Mouse (Mus musculus): ENCODE results near the gene Grap. TPM values are rescaled to one million over a fixed set of nuclear protein-coding genes. Genes with fewer than 3 reads are reported as not detected.

Gene Grap
- total RNA-seq, 2 experiments from 2014 or later: 0.85 to 4.3 TPM

DNA sequence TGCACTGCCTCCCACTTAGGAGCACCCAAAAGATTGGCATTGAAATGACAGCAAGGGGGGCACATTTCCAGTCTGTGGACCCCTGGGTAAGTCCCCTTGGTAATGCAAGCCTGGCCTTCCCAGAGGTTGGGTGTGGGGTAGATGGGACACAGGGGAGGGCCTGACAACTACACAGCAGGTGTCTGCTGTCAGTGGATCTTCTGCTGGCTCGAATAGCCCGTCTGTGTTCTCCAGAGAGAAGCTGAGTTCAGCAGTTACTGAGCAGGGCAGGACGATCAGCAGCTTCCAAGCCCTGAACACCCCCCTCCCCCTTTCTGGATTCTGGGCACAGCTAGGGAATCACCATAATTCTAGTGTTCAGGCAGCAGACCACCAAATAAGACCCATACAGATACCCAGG lies 66.3 kb downstream of the Grap start:
- no peak for ATAC-seq (ENCODE audit: poor library complexity, severe bottlenecking)

- no peak for ATAC-seq (ENCODE audit: poor library complexity, severe bottlenecking)
Measured at GRCm38 (mm10) chr11:61719826-61720225, 66.8 kb downstream of the Grap start.

- no peak for ATAC-seq (ENCODE audit: poor library complexity, severe bottlenecking)
Measured at GRCm38 (mm10) chr11:61720636-61721035, 67.6 kb downstream of the Grap start, which contains the start of gene Slc5a10. Gene Slc5a10, minus strand, starts transcription at chr11:61720826.

GRCm38 (mm10) chr11:61722077-61722476 lies 69.0 kb downstream of the Grap start:
- no peak for ATAC-seq (ENCODE audit: poor library complexity, severe bottlenecking)

Other genes with a start within 250 kb of the Grap start
- gene Rnf112, start 199.1 kb upstream of the Grap start, total RNA-seq (2015): not detected in 2 replicates
- not detected in 2 replicates for gene Rnf112, start 199.1 kb upstream of the Grap start, total RNA-seq (2017)
- not detected in 2 replicates for gene Mfap4, start 167.8 kb upstream of the Grap start, total RNA-seq (2015)
- gene Mfap4, start 167.8 kb upstream of the Grap start, total RNA-seq (2017): not detected in 2 replicates
- gene Mapk7, start 158.9 kb upstream of the Grap start, total RNA-seq (2015): 16.2 and 17.7 TPM in 2 replicates
- 15.4 and 21.4 TPM in 2 replicates for gene Mapk7, start 158.9 kb upstream of the Grap start, total RNA-seq (2017)
- gene B9d1, start 148.1 kb upstream of the Grap start, total RNA-seq (2015): not detected in 2 replicates
- gene B9d1, start 148.1 kb upstream of the Grap start, total RNA-seq (2017): 0.26 TPM in 1 of 2 replicates, not detected in the other
- gene Epn2, start 73.6 kb upstream of the Grap start, total RNA-seq (2015): 0.04 and 0.07 TPM in 2 replicates
- gene Epn2, start 73.6 kb upstream of the Grap start, total RNA-seq (2017): 3.3 TPM in 1 of 2 replicates, not detected in the other
- gene Fam83g, start 30.8 kb downstream of the Grap start, total RNA-seq (2015): not detected in 2 replicates
- not detected in 2 replicates for gene Fam83g, start 30.8 kb downstream of the Grap start, total RNA-seq (2017)
- gene Slc5a10, start 67.6 kb downstream of the Grap start, total RNA-seq (2015): not detected in 2 replicates
- not detected in 2 replicates for gene Slc5a10, start 67.6 kb downstream of the Grap start, total RNA-seq (2017)
- 30.4 and 36.2 TPM in 2 replicates for gene Prpsap2, start 108.8 kb downstream of the Grap start, total RNA-seq (2015)
- 40.9 and 45.3 TPM in 2 replicates for gene Prpsap2, start 108.8 kb downstream of the Grap start, total RNA-seq (2017)
- 17.5 and 22.7 TPM in 2 replicates for gene Ulk2, start 201.8 kb downstream of the Grap start, total RNA-seq (2015)
- 16.5 and 19.8 TPM in 2 replicates for gene Ulk2, start 201.8 kb downstream of the Grap start, total RNA-seq (2017)

All from megakaryocyte, adult 5-6 weeks (primary cell).